Mouse (Mus musculus): ENCODE results near the gene Clcnka.

Clcnka gene

DNA sequence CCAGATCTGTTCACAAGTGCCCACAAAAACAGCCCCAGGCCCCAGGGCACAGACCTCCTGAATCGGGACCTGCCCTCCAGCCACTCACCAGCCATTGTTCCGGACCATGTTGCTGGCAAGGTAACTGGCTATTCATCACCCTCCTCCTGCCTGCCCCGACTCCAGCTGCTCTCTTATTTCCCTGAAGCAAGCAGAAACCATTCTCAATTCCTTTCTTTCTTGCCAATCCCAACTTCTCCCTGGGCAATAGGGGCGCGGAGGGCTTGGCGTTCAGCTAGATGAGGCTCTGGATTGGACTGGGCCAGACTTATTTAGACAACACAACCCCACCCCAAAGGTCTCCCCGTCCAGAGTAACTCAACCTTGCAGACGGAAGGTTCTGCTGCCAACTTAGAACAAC is 18.9 kb downstream of the Clcnka start:
- no peak for DNase-seq (ENCODE audit: low spot score in 2 of 2)

DNA sequence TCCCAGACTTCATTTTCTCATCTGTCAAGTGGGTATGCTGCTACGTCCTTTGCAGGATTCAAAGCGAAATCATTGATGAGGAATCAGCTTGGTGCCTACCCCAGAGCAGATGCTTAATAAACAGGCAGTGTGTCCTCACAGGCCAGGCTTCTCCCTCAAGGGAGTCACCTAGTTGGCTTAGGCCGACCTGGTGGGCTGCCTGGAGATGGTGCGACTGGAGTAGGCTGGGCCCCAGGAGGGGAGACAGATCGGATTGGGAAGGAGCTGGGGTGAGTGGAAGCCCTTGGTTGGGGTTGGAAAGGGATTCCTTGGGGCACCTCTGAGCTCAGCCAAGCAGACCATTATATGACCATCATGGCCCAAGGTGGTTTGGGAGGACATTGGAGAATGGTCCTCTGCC is 26.1 kb downstream of the Clcnka start:
- DNase-seq (ENCODE audit: low spot score in 2 of 2): no peak

- no peak for DNase-seq (ENCODE audit: low spot score in 2 of 2)
Observed at GRCm38 (mm10) chr4:141367997-141368791, 30.3 kb downstream of the Clcnka start, which contains the start of gene Fam131c. TSS of gene Fam131c (plus strand) at chr4:141368220.

- DNase-seq (ENCODE audit: low spot score in 2 of 2): no peak
Observed at GRCm38 (mm10) chr4:141365876-141366275, 32.6 kb downstream of the Clcnka start.

GRCm38 (mm10) chr4:141365126-141365525 is 33.4 kb downstream of the Clcnka start:
- DNase-seq (ENCODE audit: low spot score in 2 of 2): no peak

DNA sequence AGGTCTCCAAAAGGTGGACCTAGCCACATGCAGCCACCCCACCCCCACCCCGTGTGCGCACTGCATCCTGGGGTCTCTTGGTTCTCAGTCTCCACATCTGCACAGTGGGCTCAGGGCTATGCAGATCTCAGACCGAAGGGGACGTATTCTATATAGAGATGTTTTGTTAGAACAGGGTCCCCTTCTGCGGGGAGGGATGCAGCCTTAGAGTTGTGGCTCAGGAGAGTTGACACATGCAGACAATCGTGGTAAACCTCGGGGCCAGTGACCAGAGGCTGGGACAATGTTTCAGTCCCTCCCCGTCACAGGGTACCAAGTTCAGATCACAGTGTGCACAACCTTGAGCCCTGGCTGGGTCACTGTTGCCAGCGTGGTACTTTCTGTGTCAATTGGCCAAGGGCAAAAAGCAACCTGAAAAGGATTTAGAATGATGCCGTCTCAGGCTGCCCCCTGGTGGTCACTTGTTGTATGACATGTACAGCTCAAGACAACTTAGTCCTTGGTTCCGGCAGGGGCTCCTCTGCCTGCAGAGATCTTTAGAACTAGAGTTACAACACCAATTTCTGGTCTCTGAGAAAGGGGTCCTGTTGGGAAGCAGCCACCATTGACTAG is 35.5 kb downstream of the Clcnka start:
- DNase-seq (ENCODE audit: low spot score in 2 of 2): peak; percentile 66 to 86

GRCm38 (mm10) chr4:141360846-141361245 is 37.7 kb downstream of the Clcnka start:
- no peak for DNase-seq (ENCODE audit: low spot score in 2 of 2)

DNA sequence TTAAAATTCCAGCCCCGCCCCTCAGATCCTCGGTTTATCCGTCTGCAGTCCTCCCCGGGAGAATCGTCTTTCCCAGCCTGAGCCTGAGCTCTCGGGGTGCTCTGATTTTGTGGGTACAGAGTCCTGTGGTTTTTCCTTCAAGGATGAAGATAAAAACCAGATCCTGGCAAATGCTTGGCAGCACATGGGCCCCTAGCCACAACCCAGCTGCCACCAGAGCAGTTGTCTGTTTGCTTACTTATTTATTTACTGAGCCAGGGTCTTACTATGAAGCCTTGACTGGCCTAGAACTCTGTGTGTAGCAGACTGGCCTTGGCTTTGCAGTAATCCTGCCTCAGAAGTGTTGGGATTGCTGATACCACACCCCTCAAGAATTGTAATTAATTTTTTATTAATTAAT is 39.3 kb downstream of the Clcnka start:
- no peak for DNase-seq (ENCODE audit: low spot score in 2 of 2)

GRCm38 (mm10) chr4:141357811-141358210 is 40.7 kb downstream of the Clcnka start:
- DNase-seq (ENCODE audit: low spot score in 2 of 2): no peak

- no peak for DNase-seq (ENCODE audit: low spot score in 2 of 2)
Observed at GRCm38 (mm10) chr4:141353868-141354267, 44.7 kb downstream of the Clcnka start.

GRCm38 (mm10) chr4:141352986-141353385 is 45.5 kb downstream of the Clcnka start:
- DNase-seq (ENCODE audit: low spot score in 2 of 2): no peak

- no peak for DNase-seq (ENCODE audit: low spot score in 2 of 2)
Observed at GRCm38 (mm10) chr4:141351972-141352371, 46.6 kb downstream of the Clcnka start.

DNA sequence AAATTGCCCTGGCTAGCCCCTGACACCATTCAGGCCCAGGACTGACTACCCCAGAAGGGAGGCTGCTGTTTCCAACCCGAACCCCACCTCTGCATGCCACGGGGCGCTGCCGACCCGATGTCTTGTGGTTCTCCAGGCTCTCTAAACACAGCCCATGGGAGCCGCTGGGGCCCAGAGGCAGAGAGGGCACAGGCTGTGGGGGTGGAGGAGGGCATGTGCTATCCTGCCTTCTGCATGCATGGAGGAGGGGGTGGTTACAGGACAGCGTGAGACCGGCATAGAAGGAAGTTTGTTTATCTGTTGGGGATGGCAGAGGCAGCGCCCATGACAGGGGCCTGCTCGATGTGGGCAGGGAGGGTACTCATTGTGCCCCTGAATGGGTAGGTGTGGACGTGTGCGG is 48.5 kb downstream of the Clcnka start:
- DNase-seq (ENCODE audit: low spot score in 2 of 2): no peak

DNA sequence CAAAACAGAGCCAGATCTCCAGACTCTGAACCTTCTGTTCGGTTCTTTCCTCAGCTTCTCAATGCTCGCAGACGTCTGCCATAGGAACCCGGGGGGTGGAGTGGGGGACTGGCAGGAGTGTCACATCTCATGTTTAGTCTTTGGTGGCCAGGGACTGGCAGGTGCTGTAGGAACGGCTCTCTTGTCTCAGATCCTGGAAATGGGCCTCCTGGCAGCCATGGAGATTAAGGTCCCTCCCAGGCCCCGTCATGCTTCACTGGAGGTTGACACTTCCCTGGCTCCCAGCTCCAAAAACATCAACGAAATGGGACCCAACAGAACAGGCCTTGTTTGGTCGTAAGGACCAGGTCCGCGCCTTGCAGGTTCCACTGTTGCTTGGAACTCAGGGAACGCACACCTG is 49.9 kb downstream of the Clcnka start:
- DNase-seq (ENCODE audit: low spot score in 2 of 2): no peak

- no peak for DNase-seq (ENCODE audit: low spot score in 2 of 2)
Observed at GRCm38 (mm10) chr4:141347365-141347797, 51.1 kb downstream of the Clcnka start.

- DNase-seq (ENCODE audit: low spot score in 2 of 2): no peak
Observed at GRCm38 (mm10) chr4:141345219-141345618, 53.3 kb downstream of the Clcnka start.

- DNase-seq (ENCODE audit: low spot score in 2 of 2): no peak
Observed at GRCm38 (mm10) chr4:141343515-141343914, 55.0 kb downstream of the Clcnka start.

GRCm38 (mm10) chr4:141341477-141341876 is 57.0 kb downstream of the Clcnka start:
- no peak for DNase-seq (ENCODE audit: low spot score in 2 of 2)

GRCm38 (mm10) chr4:141338853-141339252 is 59.7 kb downstream of the Clcnka start:
- no peak for DNase-seq (ENCODE audit: low spot score in 2 of 2)

DNA sequence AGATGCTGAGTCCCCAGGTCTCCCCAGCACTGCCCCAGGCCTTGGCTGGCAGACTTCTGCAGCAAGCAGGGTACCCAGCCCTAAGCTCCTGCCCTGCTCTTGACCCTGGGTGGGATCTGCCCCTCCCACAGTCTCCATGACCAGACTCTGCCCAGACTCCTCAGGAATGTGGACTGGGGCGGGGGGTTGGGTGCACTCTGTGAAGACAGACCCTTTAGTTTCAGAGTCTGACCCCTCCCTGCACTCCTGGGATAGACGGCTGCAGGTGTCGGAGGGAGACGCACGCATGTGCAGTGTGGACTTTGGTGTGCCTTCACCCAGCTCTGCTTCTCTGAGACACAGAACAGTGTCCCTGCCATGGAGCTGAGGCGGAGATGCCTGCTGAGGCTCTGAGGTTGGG is 60.5 kb downstream of the Clcnka start:
- no peak for DNase-seq (ENCODE audit: low spot score in 2 of 2)

DNA sequence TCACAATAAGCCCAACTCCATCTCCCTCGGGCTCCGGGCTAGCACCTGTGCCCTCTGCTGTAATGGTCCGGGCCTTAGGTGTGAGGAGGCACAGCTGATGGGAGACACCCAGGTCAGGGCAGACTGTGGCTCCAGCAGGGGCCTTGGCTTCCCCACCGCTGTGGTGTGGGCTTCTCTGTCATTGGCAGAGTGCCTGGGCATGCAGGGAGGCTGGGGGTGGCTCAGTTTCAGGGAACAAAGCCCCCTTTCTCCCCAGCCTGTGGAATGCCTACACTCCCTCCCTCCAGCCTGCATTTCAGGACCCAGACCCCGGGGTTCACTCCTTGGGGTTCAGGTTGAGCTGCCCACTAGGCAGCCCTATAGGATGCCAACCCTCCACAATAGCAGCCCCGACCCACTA is 62.3 kb downstream of the Clcnka start:
- no peak for DNase-seq (ENCODE audit: low spot score in 2 of 2)

DNA sequence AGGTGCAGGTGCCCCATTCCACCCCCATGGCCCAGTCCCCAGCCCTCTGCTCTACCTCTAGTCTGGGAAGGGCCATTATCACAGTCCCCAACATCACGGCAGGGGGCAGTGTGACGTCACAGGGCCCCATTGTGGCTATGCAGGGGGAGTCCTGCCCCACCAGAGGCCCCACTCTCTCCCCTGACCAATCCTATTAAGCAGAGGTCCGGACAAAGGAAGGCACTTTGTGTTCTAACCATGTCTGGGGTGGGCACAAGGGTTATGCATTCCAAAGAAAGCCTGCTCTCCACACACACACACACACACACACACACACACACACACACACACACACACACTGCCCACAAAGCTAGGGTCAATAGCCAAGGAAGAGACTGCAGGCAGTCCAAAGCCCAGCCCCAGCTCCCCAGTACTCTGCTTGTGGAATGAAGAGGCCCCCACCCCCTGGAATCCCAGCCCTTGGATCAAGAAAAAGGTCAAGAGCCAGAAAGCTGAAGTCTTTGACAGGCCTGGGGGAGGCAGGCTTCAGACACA is 63.2 kb downstream of the Clcnka start:
- DNase-seq (ENCODE audit: low spot score in 2 of 2): no peak

GRCm38 (mm10) chr4:141334695-141335094 is 63.8 kb downstream of the Clcnka start:
- DNase-seq (ENCODE audit: low spot score in 2 of 2): no peak
